ENCODE assay signal across 14 mouse cellular contexts in the genomic region with DNA sequence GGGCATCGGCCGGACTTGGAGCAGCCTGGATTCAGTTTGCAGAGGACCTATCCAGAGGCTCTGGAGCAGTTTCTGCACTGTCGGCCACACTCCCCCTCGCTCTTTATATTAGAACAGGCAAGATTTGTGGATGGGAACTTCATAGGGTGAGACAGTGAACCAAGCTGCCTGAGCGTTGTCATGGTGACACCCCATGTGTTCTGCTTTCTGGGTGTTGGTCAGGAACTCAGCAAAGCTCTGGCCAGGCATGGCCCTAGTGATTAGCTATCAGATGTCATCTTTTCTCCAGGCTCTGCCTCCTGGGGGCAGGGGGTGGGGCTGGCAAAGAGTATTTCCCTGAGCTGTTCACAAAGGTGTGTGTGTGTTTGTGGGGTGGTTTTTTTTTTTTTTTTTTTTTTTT. TPM values are rescaled to one million over a fixed set of nuclear protein-coding genes. Genes with fewer than 3 reads are reported as not detected.
DNase-seq lines count a peak whose midpoint lies in the region; ATAC-seq and TF ChIP-seq lines count a peak whose summit lies in the region.
"Had no signal": no experiment of that assay in that cellular context is flagged by ENCODE, and none has a peak within 500 bp of the region (broad histone marks: within the 10 kb centered on the region; RNA-seq: fewer than 3 reads in every experiment).

No protein-coding gene starts in this region.

- H3K4me2 ChIP-seq in embryonic facial prominence, embryonic 11.5 days (ENCODE audit: low read depth, low read length): no peak overlapping the region
- H3K4me2 ChIP-seq in forebrain, postnatal 0 days (ENCODE audit: low read depth): no peak overlapping the region
- H3K4me2 ChIP-seq: liver, embryonic 15.5 days had no signal

- 65% methylated on average over 5 of the region's 5 CpGs for WGBS in embryonic facial prominence, embryonic 11.5 days
- WGBS in embryonic facial prominence, embryonic 10.5 days: 63% methylated on average over 5 of the region's 5 CpGs
- 48% methylated on average over 5 of the region's 5 CpGs for WGBS in forebrain, postnatal 0 days
- WGBS in limb, embryonic 10.5 days: 73% methylated on average over 5 of the region's 5 CpGs

- no peak overlapping the region for H3K4me3 ChIP-seq in embryonic facial prominence, embryonic 11.5 days (ENCODE audit: low read depth, low read length)
- H3K4me3 ChIP-seq in embryonic facial prominence, embryonic 10.5 days: no peak overlapping the region
- H3K4me3 ChIP-seq in forebrain, postnatal 0 days (ENCODE audit: low read depth, low read length): no peak overlapping the region
- H3K4me3 ChIP-seq in limb, embryonic 10.5 days: no peak overlapping the region
- H3K4me3 ChIP-seq: liver, embryonic 15.5 days had no signal

- H3K27me3 ChIP-seq in embryonic facial prominence, embryonic 11.5 days (ENCODE audit: control insufficient read depth, insufficient read depth, low read length): no peaks in the 10 kb centered on the region
- H3K27me3 ChIP-seq in embryonic facial prominence, embryonic 10.5 days (replicated peaks; ENCODE audit: low read depth, poor library complexity, severe bottlenecking): no peaks in the 10 kb centered on the region
- H3K27me3 ChIP-seq in forebrain, postnatal 0 days (ENCODE audit: insufficient read depth, low read length): no peaks in the 10 kb centered on the region
- H3K27me3 ChIP-seq in limb, embryonic 10.5 days (ENCODE audit: low read depth, poor library complexity, severe bottlenecking): no peaks in the 10 kb centered on the region
- H3K27me3 ChIP-seq: liver, embryonic 15.5 days had no signal

- H3K27ac ChIP-seq in embryonic facial prominence, embryonic 11.5 days (replicated peaks; ENCODE audit: low read depth, low read length): no peak overlapping the region
- H3K27ac ChIP-seq in embryonic facial prominence, embryonic 10.5 days (replicated peaks): no peak overlapping the region
- no peak overlapping the region for H3K27ac ChIP-seq in forebrain, postnatal 0 days (ENCODE audit: low read depth, low read length)
- H3K27ac ChIP-seq in limb, embryonic 10.5 days: no peak overlapping the region
- H3K27ac ChIP-seq: liver, embryonic 15.5 days had no signal

- no peak overlapping the region for H3K9ac ChIP-seq in embryonic facial prominence, embryonic 11.5 days (replicated peaks; ENCODE audit: low read length)
- H3K9ac ChIP-seq in forebrain, postnatal 0 days: no peak overlapping the region
- H3K9ac ChIP-seq: liver, embryonic 15.5 days had no signal

- DNase-seq in embryonic facial prominence, embryonic 11.5 days (ENCODE audit: low spot score): peak; percentile 25
- no peak for DNase-seq in embryonic facial prominence, embryonic 10.5 days (ENCODE audit: low spot score)
- DNase-seq in left cerebral cortex, postnatal 14 days (ENCODE audit: low spot score in 2 of 2): peak; percentile 37 to 40
- no peak for DNase-seq in left cerebral cortex, adult 8-10 months (ENCODE audit: low spot score in 2 of 2)
- peak; percentile 40 for DNase-seq in forebrain, postnatal 0 days
- DNase-seq in retina, embryonic 14.5 days (ENCODE audit: low spot score): peak; percentile 46
- DNase-seq in ovary, postnatal 10 days (ENCODE audit: low spot score): no peak
- no peak for DNase-seq in limb, embryonic 10.5 days (ENCODE audit: low spot score)
- DNase-seq: right cerebral cortex, adult 18-20 months had no signal

- TF ChIP-seq CTCF in forebrain, postnatal 0 days (IDR thresholded peaks at IDR 0.05; ENCODE audit: low read depth): no peak

- no peaks in the 10 kb centered on the region for H3K4me1 ChIP-seq in embryonic facial prominence, embryonic 11.5 days (ENCODE audit: control insufficient read depth, insufficient read depth, low read length)
- H3K4me1 ChIP-seq in embryonic facial prominence, embryonic 10.5 days: peaks cover 6% of the 10 kb centered on the region; the same call in 1 of the 2 replicates
- no peaks in the 10 kb centered on the region for H3K4me1 ChIP-seq in forebrain, postnatal 0 days (ENCODE audit: insufficient read depth)
- H3K4me1 ChIP-seq in limb, embryonic 10.5 days: peaks cover 6% of the 10 kb centered on the region; the same call in 1 of the 2 replicates
- H3K4me1 ChIP-seq: liver, embryonic 15.5 days had no signal

- H3K36me3 ChIP-seq in embryonic facial prominence, embryonic 11.5 days (replicated peaks; ENCODE audit: control insufficient read depth, insufficient read depth, low read depth, low read length): no peaks in the 10 kb centered on the region
- no peaks in the 10 kb centered on the region for H3K36me3 ChIP-seq in embryonic facial prominence, embryonic 10.5 days (replicated peaks)
- no peaks in the 10 kb centered on the region for H3K36me3 ChIP-seq in forebrain, postnatal 0 days (ENCODE audit: insufficient read depth)
- H3K36me3 ChIP-seq in limb, embryonic 10.5 days: no peaks in the 10 kb centered on the region
- H3K36me3 ChIP-seq: liver, embryonic 15.5 days had no signal

- intact Hi-C loops in left cerebral cortex, postnatal 14 days (cut with DNase I): no loop called here

- ATAC-seq in embryonic facial prominence, embryonic 11.5 days (replicated peaks; ENCODE audit: insufficient number of reproducible peaks, low FRiP score, low TSS enrichment, low read depth): no peak
- peak; percentile 70 for ATAC-seq in forebrain, postnatal 0 days

- no peaks in the 10 kb centered on the region for H3K9me3 ChIP-seq in embryonic facial prominence, embryonic 11.5 days (replicated peaks; ENCODE audit: control insufficient read depth, low read length)
- no peaks in the 10 kb centered on the region for H3K9me3 ChIP-seq in embryonic facial prominence, embryonic 10.5 days
- no peaks in the 10 kb centered on the region for H3K9me3 ChIP-seq in forebrain, postnatal 0 days (ENCODE audit: low read length)
- H3K9me3 ChIP-seq in limb, embryonic 10.5 days (replicated peaks): no peaks in the 10 kb centered on the region
- H3K9me3 ChIP-seq: liver, embryonic 15.5 days had no signal

RNA-seq across cellular contexts. Expression of a gene that starts 23.8 kb away (rescaled TPM):
- polyA plus RNA-seq in embryonic facial prominence, embryonic 11.5 days (2014; fragmentation: Nextera tagmentation; extraction: Ambion mirVana): not detected in 2 replicates
- not detected in 2 replicates for polyA plus RNA-seq in embryonic facial prominence, embryonic 10.5 days (2016; fragmentation: Nextera tagmentation; extraction: Ambion mirVana)
- not detected for total RNA-seq in left cerebral cortex, postnatal 14 days (2021)
- total RNA-seq in left cerebral cortex, adult 8-10 months (2022): not detected
- total RNA-seq in forebrain, postnatal 0 days (2014; rRNA removed): not detected in 2 replicates
- polyA plus RNA-seq in forebrain, postnatal 0 days (2015; fragmentation: Nextera tagmentation; extraction: Ambion mirVana): not detected in 2 replicates
- polyA plus RNA-seq in limb, embryonic 10.5 days (2016; fragmentation: Nextera tagmentation; extraction: Ambion mirVana): not detected in 2 replicates
- total RNA-seq: gastrocnemius, postnatal 4 days; megakaryocyte-erythroid progenitor cell, adult 5-6 weeks had no signal
- polyA plus RNA-seq: C2C12; embryonic facial prominence, embryonic 14.5 days had no signal

RNA-seq across cellular contexts. Expression of a gene that starts 45.1 kb away (rescaled TPM):
- polyA plus RNA-seq in embryonic facial prominence, embryonic 11.5 days (2014; fragmentation: Nextera tagmentation; extraction: Ambion mirVana): not detected in 2 replicates
- polyA plus RNA-seq in embryonic facial prominence, embryonic 10.5 days (2016; fragmentation: Nextera tagmentation; extraction: Ambion mirVana): not detected in 2 replicates
- total RNA-seq in left cerebral cortex, postnatal 14 days (2021): not detected
- under 1 TPM in 1 of 4 experiments, not detected in 3; 0.68 TPM for total RNA-seq in left cerebral cortex, adult 8-10 months (2022)
- not detected in 2 replicates for total RNA-seq in forebrain, postnatal 0 days (2014; rRNA removed)
- polyA plus RNA-seq in forebrain, postnatal 0 days (2015; fragmentation: Nextera tagmentation; extraction: Ambion mirVana): not detected in 2 replicates
- polyA plus RNA-seq in limb, embryonic 10.5 days (2016; fragmentation: Nextera tagmentation; extraction: Ambion mirVana): not detected in 2 replicates
- total RNA-seq: gastrocnemius, postnatal 4 days; megakaryocyte-erythroid progenitor cell, adult 5-6 weeks had no signal
- polyA plus RNA-seq: embryonic facial prominence, embryonic 14.5 days; liver, embryonic 15.5 days had no signal

RNA-seq across cellular contexts. Expression of a gene that starts 51.0 kb away (rescaled TPM):
- polyA plus RNA-seq in embryonic facial prominence, embryonic 11.5 days (2014; fragmentation: Nextera tagmentation; extraction: Ambion mirVana): 1.6 and 2.4 TPM in 2 replicates
- 0.67 and 1.5 TPM in 2 replicates for polyA plus RNA-seq in embryonic facial prominence, embryonic 10.5 days (2016; fragmentation: Nextera tagmentation; extraction: Ambion mirVana)
- 10 to 100 TPM; 65.4 to 79.8 TPM for total RNA-seq in left cerebral cortex, postnatal 14 days (2021)
- 10 to 100 TPM; 44.8 to 49.2 (median 47.6) TPM for total RNA-seq in left cerebral cortex, adult 8-10 months (2022)
- 16.9 and 17.0 TPM in 2 replicates for total RNA-seq in forebrain, postnatal 0 days (2014; rRNA removed)
- polyA plus RNA-seq in forebrain, postnatal 0 days (2015; fragmentation: Nextera tagmentation; extraction: Ambion mirVana): 21.3 and 23.1 TPM in 2 replicates
- polyA plus RNA-seq in limb, embryonic 10.5 days (2016; fragmentation: Nextera tagmentation; extraction: Ambion mirVana): 0.55 and 0.56 TPM in 2 replicates

Comparison
In these comparisons a context has a peak if more than half of its experiments do, and no peak if none do; other contexts are left out.
1. DNase-seq: peak in embryonic facial prominence, embryonic 11.5 days (single experiment), left cerebral cortex, postnatal 14 days (2 of 2), forebrain, postnatal 0 days (single experiment) and retina, embryonic 14.5 days (single experiment); none in embryonic facial prominence, embryonic 10.5 days (single experiment), left cerebral cortex, adult 8-10 months (0 of 2), ovary, postnatal 10 days (single experiment) and limb, embryonic 10.5 days (single experiment).